Mouse (Mus musculus): ENCODE measurements at regions not wholly inside any gene's neighbourhood (a gene's known extent, or its start where the extent isn't known, plus 50 kb on each side); places are given as distances from the start of the nearest gene placed in this dataset.

GRCm38 (mm10) chr15:69222391-69222790 lies 2721.7 kb upstream of the Lrrc6 start:
- no peak for DNase-seq (ENCODE audit: low spot score)
